Mouse (Mus musculus) Muller cell, postnatal 12 days (primary cell): ENCODE results near the gene Srgn.
"Not testable (repeated sequence)": the region's sequence is repeated elsewhere in the genome, so short reads cannot be mapped to it uniquely, and the experiment has no call there.

Source experiments
- DNase-seq: peaks from one replicate; pipeline ENCODE4 v3.0.0-alpha.2; 2015; ENCODE audit errors: inconsistent ontology term

The Srgn gene

DNA sequence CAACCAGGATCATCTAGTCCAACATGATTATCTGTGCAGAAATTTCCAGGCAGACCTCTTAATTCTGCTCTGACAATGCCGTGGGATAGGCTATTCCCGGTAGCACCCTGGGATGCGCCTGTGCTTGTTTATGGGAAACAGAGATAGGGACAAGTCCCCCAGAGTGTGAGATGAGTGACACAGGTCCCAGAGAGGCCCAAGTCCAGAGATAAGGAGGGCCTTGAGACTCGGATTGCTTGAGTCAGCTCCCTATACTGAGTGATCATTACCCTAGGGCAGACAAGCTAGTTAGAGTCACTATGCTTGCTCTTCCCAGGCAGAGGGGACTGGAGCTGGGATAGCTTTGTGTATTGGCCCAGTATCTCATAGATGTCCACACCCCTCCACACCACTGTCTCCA, 5.5 kb downstream of the Srgn start:
- no peak for DNase-seq

DNA sequence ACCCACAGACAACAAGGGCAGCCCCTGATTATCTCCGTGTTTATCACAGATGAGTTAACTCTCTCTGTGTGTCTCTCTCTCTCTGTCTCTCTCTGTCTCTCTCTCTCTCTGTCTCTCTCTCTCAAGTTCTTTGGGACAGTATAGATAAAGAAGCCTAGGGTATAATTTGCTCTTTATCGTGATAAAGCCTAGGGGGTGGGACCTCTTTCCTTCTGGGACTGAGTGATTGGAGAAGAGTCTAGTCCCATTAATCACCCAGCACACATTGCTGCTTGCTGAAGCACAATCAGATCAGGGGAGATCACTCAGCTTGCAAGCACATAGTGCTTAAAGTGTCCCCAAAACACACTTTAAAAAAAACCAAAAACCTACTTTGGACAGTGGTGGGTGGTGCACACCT, 6.3 kb downstream of the Srgn start:
- DNase-seq, result no peak

DNA sequence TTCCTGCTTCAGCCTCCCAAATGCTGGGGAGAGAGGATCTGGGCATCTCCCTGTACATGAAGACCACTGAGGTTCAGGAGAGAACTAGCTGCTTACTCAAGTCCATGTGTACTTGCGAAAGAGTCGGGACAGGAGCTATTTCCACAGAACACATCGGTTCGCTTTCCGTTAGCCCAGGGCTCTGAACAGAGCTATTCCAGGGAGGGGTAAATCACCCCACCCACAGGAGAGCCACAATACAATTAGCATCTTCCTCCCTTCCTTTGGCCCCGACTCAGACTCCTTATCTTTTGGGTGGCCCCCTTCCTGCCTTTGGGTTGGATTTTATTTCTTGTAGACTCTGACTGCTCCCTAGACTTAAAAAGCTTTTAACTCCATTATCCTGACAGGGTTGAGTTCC, 9.7 kb downstream of the Srgn start:
- no peak for DNase-seq

DNA sequence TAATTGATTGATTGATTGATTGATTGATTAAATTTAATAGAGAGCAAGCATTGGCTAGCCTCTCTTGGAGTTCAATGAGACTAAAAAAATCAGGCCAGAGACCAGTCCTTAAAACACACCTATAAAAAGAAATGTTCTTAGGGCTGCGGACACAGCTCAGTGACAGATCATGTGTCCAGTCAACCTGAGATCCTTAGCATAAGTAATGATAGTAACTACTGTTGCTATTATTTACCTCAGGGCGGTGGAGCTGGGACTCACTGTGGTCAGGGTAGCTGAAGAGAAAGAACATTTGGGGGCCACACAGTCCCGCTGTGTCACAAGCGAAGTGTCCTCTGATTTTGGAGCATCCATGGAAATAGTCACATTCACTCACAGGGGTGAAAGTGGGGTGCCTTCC, 14.4 kb downstream of the Srgn start:
- no peak for DNase-seq

DNA sequence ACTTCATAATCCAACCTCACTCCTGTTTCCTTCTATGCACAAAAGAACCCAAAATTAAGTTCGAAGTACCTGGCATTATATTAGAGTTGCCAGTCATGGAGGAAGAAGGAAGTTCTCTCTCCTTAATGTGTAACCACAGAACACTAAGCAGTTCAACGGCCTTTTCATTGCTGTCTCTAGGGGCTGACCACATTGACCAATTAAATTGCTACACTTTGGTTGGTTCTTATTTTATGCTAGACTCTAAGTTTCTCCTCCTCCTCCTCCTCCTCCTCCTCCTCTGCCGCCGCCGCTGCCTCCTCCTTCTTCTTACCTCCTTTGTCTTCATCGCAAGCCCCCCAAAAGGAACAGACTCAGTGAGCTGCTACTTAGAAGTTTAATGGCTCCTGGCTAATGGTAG, 15.7 kb downstream of the Srgn start:
- DNase-seq, result no peak

DNA sequence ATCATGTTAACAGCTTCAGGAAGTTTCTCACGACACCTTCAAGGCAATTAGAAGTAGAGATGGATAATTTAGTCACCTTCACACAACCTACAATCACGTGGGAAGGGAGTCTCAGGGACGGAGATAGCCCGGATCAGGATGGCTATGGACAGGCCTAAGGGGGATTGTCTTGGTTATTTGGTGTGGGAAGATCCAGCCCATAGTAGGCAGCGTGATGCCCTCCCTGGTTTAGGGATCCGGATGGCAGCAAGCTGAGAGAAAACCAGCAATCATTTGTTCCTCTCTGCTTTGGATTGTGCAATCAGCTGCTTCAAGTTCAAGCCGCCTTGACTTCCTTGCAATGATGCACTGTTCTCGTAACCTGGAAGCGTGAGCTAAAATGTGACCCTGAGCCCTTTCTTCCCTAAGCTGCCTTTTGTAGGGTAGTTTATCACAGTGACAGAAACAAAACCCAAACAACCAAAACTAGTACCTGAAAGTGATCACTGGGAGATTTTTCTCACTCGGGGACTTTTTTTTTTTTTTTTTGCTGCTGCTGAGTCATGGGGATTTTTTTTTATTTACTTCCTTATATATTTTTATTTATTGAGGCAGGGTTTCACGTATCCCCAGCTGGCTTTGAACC, 18.1 kb downstream of the Srgn start:
- DNase-seq, result no peak

DNA sequence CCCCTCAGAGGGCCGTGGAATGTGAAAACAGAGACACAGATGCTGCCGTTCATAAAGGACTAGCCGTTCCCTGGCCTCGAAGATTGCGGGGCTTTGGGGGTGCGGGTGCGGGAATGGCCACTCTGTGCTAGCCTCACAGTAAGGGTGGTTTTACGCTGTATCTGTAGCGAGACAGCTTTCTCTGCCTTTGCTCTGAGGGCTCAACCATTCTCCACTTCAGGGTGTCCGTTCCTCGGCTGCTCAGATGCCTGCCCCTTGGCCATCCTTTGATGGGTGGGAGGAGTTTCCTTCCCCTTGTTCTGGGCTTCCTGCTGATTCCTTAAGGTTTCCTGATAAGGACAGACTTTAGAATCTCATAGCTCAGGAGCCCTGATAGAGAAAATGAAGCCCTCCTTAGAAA, 18.8 kb downstream of the Srgn start:
- DNase-seq, result no peak

DNA sequence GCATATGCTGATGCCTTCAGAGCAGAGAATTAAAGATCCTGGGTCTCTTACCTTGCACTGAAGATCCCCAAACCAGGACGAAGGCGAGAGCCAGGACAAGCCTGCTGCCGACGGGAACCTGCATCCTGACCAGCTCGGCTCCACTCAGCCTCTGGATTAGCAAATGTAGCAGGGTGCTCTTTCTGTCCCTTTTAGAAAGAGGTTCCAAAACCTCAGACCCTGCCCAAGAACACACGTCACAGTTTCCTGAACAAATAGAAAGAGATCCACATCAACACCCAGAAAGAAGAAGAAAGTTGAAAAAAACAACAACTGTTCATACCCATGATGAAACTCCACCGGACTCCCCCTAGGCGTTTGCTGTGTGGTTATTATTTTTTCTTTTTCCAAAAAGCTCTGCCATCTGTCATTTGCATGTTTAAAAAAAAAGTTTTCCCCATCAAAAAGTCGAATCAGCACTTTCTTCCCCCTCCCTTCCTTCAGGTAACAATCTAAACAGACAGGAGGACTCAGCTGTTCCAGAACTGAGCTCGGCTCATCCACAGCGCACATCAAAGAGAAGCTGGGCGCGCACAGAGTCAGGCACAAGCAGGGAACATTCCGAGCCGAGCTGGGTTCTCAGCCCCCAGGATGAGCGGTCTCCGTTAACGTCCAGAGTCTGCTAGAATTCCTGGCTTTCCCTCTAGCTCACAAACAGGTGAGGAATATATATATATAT, 19.5 kb downstream of the Srgn start:
- peak; percentile 55 for DNase-seq

DNA sequence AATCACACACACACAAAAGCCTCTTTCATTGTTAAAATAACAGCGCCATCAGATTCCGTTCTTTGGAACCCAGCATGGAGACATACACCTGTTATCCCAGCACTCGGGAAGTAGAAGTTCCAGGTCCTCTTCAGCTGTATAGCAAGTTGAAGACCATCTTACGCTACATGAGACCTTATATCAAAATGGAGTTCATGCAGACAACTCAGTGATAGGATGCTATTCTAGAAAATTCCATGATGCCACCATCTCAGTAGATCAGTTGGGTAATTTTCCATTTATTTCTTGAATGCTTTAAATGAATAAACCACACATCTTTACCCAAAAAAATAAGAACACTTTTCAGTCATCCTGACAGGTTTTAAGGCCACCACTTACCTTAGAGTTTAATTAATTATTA, 20.2 kb downstream of the Srgn start:
- DNase-seq, result no peak

DNA sequence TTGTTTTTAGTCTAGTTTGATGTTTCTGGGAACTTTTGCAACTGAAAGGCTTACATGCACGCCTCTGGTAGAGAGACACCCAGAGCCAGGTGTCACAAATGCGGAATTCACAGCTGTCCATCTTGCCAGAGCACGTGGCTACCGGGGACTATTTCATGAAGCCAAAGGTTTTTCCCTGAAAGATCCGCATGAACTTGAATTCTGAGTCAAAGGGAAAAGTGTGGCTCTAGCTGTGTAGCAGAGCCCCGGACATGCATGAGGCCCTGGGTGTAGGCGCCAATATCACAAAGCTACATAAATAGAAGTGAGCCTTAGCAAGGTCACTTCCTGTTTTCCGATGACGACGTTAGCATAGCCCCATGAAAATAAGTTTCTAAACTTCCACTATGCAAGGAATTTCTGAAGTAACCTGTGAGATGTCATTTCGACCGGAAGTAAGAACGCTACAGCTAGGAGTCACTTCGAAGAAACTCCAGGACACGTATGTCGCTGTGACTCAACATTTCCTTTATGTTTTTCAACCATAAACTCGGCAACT, 21.2 kb downstream of the Srgn start:
- DNase-seq, result no peak

DNA sequence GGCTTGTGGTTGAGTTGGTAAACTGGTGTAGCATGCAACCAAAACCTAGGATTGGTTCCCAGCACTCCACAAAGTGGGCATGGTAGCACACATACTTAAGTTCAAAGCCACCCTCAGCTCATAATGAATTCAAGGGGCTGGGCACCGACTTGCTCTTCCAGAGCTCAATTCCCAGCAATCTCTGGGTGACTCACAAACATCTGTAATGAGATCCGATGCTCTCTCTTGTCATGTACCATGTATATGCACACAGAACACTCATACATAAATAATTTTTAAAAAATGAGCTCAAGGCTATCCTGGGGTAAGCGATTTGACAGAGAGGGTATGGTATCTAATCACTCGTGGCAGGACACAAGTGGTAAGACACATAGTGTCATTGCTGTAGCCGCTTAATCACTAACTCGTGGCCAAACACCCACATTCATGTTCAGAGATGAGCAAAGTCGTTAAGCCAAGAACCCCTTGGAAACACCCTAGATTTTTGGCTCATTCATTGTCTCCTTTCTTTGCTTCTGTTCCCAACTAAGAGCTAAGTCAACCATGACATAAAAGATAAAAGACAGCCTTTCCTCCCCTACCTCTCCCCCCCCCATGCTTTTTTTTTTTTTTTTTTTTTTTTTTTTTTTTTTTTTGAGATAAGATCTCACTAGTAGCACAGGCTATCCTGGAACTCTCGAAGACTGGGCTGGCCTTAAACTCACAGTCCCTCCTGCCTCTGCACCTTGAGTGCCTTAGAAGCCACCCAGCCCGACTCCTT, 21.8 kb downstream of the Srgn start:
- no peak for DNase-seq

DNA sequence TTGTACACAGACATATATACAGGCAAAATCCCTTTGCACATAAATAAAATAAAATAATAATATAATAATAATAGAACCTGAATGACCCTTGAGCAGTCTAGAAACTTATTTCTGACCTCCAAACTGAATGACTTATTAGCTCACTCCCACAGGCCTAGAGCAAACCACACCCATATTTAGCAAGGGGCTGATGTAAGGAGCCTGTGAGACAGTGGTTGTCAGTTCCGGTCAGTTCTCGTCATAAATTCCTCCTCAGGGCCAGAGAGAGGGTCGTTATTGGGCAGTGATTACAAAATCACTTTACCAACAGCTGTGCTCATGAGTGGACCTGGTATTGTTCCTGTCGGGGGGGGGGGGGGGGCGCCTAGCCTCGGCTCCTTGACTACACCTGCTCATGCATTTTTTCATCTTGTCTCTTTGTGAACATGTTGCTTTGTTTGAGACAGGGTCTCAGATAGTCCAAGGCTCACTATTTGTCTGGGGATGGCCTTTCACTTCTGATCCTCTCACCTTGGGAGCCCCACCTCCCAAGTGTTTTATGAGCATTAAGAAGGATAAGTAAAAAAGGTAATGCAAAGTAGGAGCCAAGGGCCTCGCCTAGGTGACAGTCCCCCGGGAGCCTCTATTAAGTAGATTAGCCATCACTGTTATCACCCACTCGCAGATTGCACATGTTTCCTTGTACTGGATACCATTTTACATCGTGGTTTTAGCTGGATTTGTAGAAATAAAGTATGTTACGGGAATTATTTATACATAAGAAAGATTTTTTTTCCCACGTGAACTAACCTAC, 23.2 kb downstream of the Srgn start:
- DNase-seq, result no peak

DNA sequence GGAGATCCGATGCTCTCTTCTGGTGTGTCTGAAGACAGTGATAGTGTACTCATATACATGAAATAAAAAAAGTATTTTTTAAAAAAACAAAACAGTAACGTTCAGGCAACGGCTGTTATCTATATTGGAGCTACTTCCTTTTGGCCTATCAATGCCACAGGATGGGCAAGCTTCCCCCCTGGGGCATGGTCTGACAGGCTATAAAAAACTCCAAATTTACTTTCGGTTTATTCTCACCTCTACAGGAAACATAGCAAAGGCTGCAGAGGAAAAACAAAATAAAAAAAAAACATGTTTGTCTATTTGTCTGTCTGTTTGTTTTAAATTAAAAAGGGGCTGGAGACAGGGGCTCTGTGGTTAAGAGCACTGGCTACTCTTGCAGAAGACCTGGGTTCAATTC, 23.9 kb downstream of the Srgn start:
- DNase-seq, result no peak

DNA sequence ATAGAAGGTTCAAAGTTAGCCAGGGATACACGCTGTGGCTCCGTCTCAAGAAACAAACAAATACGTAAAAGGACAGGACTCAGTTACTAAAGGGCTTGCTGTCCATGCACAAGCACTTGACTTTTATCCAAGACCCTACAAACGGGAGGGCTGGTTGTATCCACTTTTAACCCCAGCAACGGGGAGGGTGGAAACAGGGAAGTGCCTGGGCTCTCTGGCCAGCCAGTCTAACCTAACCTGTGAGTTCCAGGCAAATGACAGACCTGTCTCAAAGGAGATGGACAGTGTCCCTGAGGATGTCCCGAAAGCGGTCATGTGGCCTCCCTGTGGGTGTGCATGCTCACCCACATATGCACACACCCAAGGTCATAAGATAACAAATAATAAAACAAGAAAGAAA, 25.3 kb downstream of the Srgn start:
- no peak for DNase-seq

DNA sequence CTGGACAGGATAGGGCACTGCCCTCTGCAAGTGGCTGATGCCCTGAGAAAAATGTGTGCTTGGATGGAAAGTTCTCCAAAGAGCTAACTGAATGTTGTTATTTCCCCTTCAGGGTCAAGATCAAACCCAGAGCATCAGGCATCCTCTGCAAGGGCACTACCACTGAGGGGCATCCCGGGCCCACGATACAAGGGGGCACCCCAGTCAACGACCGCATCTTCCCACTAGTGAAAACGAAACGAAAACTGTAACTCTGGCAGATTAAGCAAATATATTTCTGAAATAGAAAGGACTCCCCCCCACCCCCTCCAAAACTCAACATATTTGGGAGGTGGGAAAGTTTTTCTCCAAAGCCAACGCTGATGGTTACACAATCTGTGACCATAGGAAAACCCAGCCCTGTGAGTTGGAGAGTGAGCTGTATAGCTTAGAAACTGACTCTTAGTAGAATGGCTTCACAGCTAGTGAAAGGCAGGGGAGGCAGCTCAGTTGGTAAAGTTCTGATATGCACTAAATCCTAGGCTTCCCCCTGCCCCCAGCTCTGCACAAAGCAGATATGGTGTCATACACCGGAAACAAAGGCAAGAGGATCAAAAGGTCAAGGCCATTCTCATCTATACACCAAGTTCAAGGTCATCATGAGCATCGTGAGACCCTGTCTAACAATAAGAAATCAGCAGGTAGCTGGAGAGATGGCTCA, 26.2 kb downstream of the Srgn start:
- DNase-seq, result no peak

DNA sequence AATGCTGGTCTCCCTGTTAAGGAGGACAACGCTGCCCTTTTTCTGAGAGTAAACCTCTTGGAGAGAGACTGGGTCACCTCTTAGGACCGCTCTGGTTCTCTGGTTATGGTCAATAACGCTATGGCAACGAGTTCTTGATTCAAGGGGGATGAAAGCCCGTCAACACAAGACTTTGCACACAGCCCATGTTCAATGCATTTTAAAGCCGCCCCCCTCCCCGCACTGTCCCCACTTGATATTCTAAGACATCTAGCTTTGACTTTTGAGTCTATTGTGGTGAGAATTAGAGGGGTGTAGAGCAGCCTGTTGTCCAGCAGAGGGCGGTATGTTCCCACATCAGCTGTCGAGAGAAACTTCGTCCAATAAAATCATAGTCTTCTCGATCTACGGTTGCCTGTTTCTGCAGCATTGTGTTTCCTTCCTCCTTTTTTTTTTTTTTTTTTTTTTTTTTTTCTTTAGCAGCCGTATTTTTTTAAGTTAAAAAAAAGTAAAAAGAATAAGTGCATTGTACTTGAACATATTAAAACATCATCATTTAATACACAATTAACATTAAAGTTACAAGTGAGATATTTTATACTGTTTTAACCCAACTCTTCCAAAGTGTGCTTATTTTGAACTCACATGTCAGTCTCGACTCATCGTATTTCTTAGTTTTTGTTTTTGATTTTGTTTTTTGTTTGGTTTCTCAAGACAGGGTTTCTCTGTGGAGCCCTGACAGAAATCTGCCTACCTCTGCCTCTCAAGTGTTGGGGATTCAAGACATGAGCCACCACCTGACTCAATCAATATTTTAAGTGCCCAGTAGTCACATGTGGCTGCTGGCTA, 26.9 kb downstream of the Srgn start:
- DNase-seq, result peak; percentile 57

DNA sequence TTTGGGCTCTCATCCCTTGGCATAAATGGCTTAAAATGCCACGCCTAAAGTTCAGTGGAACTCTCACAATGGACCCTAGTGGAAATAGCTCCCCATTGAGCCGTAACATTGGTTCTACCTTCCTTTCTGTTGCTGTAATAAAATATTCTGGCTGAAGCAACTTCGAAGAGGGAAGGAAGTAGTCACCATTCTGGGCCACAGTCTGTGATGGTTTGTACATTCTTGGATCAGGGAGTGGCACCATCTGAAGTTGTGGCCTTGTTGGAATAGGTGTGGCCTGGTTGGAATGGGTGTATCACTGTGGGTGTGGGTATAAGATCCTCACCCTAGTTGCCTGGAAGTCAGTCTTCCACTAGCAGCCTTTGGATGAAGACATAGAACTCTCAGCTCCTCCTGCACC, 35.6 kb downstream of the Srgn start:
- not testable (repeated sequence) for DNase-seq

DNA sequence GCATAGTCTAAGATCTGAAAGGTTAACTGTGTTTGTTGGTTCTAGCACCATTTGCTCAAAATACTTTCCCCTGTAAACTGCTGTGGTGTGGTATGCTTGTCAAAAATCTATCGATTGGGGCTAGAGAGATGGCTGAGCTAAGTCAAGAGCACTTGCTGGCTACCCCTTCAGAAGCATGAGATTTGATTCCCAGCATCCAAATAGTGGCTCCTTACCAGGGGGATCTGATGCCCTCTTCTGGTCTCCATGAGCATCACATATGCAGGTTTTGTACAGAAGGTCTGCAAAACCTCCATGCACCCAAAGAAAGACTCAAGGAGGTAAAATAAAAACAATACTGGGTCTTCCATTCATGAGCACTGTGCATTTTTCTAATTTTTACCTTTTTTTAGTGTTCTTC, 39.0 kb downstream of the Srgn start:
- DNase-seq, result peak; percentile 34

DNA sequence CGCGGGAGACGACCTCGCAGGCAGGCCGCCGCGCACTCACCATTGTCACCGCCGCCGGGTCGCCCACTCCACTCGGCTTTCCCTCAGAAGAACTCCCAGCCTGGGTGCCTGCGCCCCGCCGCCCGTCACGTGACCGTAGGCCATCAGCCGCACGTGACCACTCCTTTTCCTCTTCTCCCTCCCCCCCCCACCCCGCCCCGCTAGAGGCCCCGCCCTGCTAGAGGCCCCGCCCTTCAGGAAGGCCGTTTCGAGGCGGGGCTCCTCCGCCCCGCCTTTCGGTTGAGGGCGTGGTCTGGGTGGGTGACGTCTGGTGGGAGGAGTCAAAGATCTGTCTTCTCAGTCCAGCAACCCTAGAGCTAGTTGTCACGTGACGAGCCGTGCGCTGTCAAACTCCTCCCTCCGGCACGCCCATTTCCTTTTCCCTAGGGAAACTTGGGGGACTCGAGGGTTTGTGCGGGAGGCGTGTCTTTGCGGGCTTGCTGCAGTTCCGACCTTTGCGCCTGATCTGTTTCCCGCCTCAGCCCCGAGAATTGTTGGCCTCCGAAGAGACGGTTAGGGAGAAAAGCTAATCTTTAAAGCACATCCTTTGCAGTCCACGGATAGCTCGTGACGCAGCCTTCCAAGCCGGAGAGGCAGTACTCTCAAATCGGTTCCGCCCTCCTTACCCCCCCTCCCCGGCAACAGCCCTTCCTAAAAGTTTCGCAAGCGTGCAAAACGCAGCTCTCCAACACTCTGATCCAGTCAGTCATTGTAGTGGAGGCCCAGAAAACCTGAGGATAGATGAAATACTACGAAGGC, 40.4 kb downstream of the Srgn start, which contains the start of gene Vps26a:
Gene Vps26a (minus strand): TSS at position 188 of the 798 bp plus-strand sequence.
- peak; percentile 100 for DNase-seq
